8 mouse cellular contexts compared by ENCODE assay signal in genomic region chr16:44695859-44696620, GRCm38 (mm10). TPM values are rescaled to one million over a fixed set of nuclear protein-coding genes. Genes with fewer than 3 reads are reported as not detected.
DNase-seq lines count a peak whose midpoint lies in the region; ATAC-seq and TF ChIP-seq lines count a peak whose summit lies in the region.
"Had no signal": no experiment of that assay in that cellular context is flagged by ENCODE, and none has a peak within 500 bp of the region (broad histone marks: within the 10 kb centered on the region; RNA-seq: fewer than 3 reads in every experiment).

No protein-coding gene starts in this region.

- no peak for TF ChIP-seq CTCF in brain, embryonic 14.5 days (IDR thresholded peaks at IDR 0.05; ENCODE audit: borderline replicate concordance, extremely low read depth, insufficient read depth, insufficient read length)

- DNase-seq in brain, embryonic 14.5 days (ENCODE audit: low read depth), result peak; percentile 68
- no peak for DNase-seq in spleen, postnatal 14 days (ENCODE audit: low spot score in 2 of 2)
- DNase-seq in spleen, postnatal 36 days (ENCODE audit: low spot score in 2 of 2), result no peak
- no peak for DNase-seq in cerebellum, adult 11 months
- DNase-seq: cerebellum, adult 2 months had no signal

- no peaks in the 10 kb centered on the region for H3K9me3 ChIP-seq in embryonic facial prominence, embryonic 12.5 days
- no peaks in the 10 kb centered on the region for H3K9me3 ChIP-seq in heart, embryonic 11.5 days (replicated peaks; ENCODE audit: control insufficient read depth, low read length)
- H3K9me3 ChIP-seq in limb, embryonic 13.5 days, result no peaks in the 10 kb centered on the region

- H3K36me3 ChIP-seq in embryonic facial prominence, embryonic 12.5 days, result no peaks in the 10 kb centered on the region
- H3K36me3 ChIP-seq in heart, embryonic 11.5 days (ENCODE audit: control insufficient read depth, insufficient read depth, low read length), result no peaks in the 10 kb centered on the region
- no peaks in the 10 kb centered on the region for H3K36me3 ChIP-seq in limb, embryonic 13.5 days

- H3K9ac ChIP-seq in embryonic facial prominence, embryonic 12.5 days, result no peak overlapping the region
- no peak overlapping the region for H3K9ac ChIP-seq in heart, embryonic 11.5 days (ENCODE audit: low read depth, low read length)
- no peak overlapping the region for H3K9ac ChIP-seq in limb, embryonic 13.5 days

- H3K4me2 ChIP-seq in embryonic facial prominence, embryonic 12.5 days (replicated peaks), result no peak overlapping the region
- no peak overlapping the region for H3K4me2 ChIP-seq in heart, embryonic 11.5 days
- H3K4me2 ChIP-seq in limb, embryonic 13.5 days (replicated peaks), result peak overlapping the region; percentile 34

- peak overlapping the region; percentile 77 for H3K27ac ChIP-seq in embryonic facial prominence, embryonic 12.5 days
- H3K27ac ChIP-seq in heart, embryonic 11.5 days (ENCODE audit: low read depth, low read length), result peak overlapping the region; percentile 47; the same call in 1 of the 2 replicates
- peak overlapping the region; percentile 90 for H3K27ac ChIP-seq in limb, embryonic 13.5 days

- ATAC-seq in embryonic facial prominence, embryonic 12.5 days (ENCODE audit: insufficient number of reproducible peaks, insufficient read depth, low FRiP score, low TSS enrichment), result peak; percentile 62
- peak; percentile 75; the same call in 1 of the 2 replicates for ATAC-seq in heart, embryonic 11.5 days (replicated peaks; ENCODE audit: insufficient number of reproducible peaks, low FRiP score, low TSS enrichment)
- ATAC-seq in limb, embryonic 13.5 days (ENCODE audit: low FRiP score, low read depth), result peak; percentile 92

- no peak for TF ChIP-seq POLR2A in brain, embryonic 14.5 days (IDR thresholded peaks at IDR 0.05; ENCODE audit: borderline replicate concordance, extremely low read depth, insufficient read depth, insufficient read length, poor library complexity, severe bottlenecking)

- 26% methylated on average over 12 of the region's 12 CpGs for WGBS in embryonic facial prominence, embryonic 12.5 days
- 28% methylated on average over 12 of the region's 12 CpGs for WGBS in heart, embryonic 11.5 days (ENCODE audit: insufficient replicate concordance)
- WGBS in limb, embryonic 13.5 days, result 10% methylated on average over 12 of the region's 12 CpGs

- H3K27me3 ChIP-seq in embryonic facial prominence, embryonic 12.5 days, result no peaks in the 10 kb centered on the region
- H3K27me3 ChIP-seq in heart, embryonic 11.5 days (ENCODE audit: control insufficient read depth, insufficient read depth, low read length), result no peaks in the 10 kb centered on the region
- H3K27me3 ChIP-seq in limb, embryonic 13.5 days, result no peaks in the 10 kb centered on the region

- no peak overlapping the region for H3K4me3 ChIP-seq in embryonic facial prominence, embryonic 12.5 days
- no peak overlapping the region for H3K4me3 ChIP-seq in heart, embryonic 11.5 days (ENCODE audit: low read depth, low read length)
- no peak overlapping the region for H3K4me3 ChIP-seq in limb, embryonic 13.5 days

- peaks cover 18% of the 10 kb centered on the region for H3K4me1 ChIP-seq in embryonic facial prominence, embryonic 12.5 days
- H3K4me1 ChIP-seq in heart, embryonic 11.5 days (ENCODE audit: control insufficient read depth, insufficient read depth, low read length), result 0 out of 2 replicates have a peak, but pooled peaks cover 4% of the 10 kb centered on the region
- peaks cover 49% of the 10 kb centered on the region for H3K4me1 ChIP-seq in limb, embryonic 13.5 days

RNA-seq across cellular contexts. Expression of gene Nepro, which starts 28.1 kb away (rescaled TPM):
- polyA plus RNA-seq in brain, embryonic 14.5 days (2012; rRNA removed), result 6.2 and 6.3 TPM in 2 replicates
- polyA plus RNA-seq in embryonic facial prominence, embryonic 12.5 days (2016; fragmentation: Nextera tagmentation; extraction: Ambion mirVana), result 12.6 and 12.9 TPM in 2 replicates
- polyA plus RNA-seq in heart, embryonic 11.5 days (2014; fragmentation: Nextera tagmentation; extraction: Ambion mirVana), result 7.0 and 7.4 TPM in 2 replicates
- polyA plus RNA-seq in limb, embryonic 13.5 days (2015; fragmentation: Nextera tagmentation; extraction: Ambion mirVana), result 10.2 and 11.0 TPM in 2 replicates

RNA-seq across cellular contexts. Expression of gene Gtpbp8, which starts 50.1 kb away (rescaled TPM):
- polyA plus RNA-seq in brain, embryonic 14.5 days (2012; rRNA removed), result 16.2 and 18.6 TPM in 2 replicates
- 28.0 and 33.5 TPM in 2 replicates for polyA plus RNA-seq in embryonic facial prominence, embryonic 12.5 days (2016; fragmentation: Nextera tagmentation; extraction: Ambion mirVana)
- 22.2 and 24.8 TPM in 2 replicates for polyA plus RNA-seq in heart, embryonic 11.5 days (2014; fragmentation: Nextera tagmentation; extraction: Ambion mirVana)
- 28.4 and 28.6 TPM in 2 replicates for polyA plus RNA-seq in limb, embryonic 13.5 days (2015; fragmentation: Nextera tagmentation; extraction: Ambion mirVana)
